Mouse (Mus musculus) left cerebral cortex, adult 9 months (tissue): ENCODE results near the gene Omt2a.
"Not testable (repeated sequence)": the region's sequence is repeated elsewhere in the genome, so short reads cannot be mapped to it uniquely, and the experiment has no call there.

Experiments
- DNase-seq, 2 experiments: peaks; one replicate each; pipeline ENCODE4 v3.0.0; 2022; ENCODE audit warnings: low spot score in 2 of 2

The Omt2a gene

GRCm38 (mm10) chr9:78298232-78298631 lies 16.4 kb downstream of the Omt2a start:
- DNase-seq, result no peak

DNA sequence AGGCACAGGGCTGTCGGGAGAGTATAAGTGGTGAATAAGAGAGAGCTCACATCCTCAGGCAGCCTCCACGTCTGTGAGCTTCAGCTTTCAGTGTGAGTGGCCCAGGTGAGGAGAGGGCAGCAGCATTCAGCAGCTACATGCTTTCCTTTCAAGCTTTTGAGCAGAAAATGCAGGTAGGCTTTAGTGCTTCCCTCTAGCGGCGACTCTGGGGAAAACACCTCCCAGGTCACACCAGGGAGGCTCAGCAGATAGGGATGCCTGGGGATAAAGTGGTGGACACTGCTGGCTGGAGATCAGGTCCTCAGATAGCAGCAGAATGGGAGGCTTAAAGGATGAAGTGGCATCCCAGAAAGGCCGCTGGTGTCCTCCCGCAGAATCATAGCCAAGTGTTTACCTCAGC lies 18.5 kb downstream of the Omt2a start:
- DNase-seq, result peak in 1 of 2 experiments; percentile 7

- not testable (repeated sequence) for DNase-seq
Observed at GRCm38 (mm10) chr9:78294781-78295180, 19.8 kb downstream of the Omt2a start.

GRCm38 (mm10) chr9:78293683-78294082 lies 20.9 kb downstream of the Omt2a start:
- DNase-seq, result not testable (repeated sequence)

GRCm38 (mm10) chr9:78292462-78292861 lies 22.1 kb downstream of the Omt2a start:
- DNase-seq, result not testable (repeated sequence)

- DNase-seq, result not testable (repeated sequence)
Observed at GRCm38 (mm10) chr9:78289723-78290122, 24.9 kb downstream of the Omt2a start, which contains the start of gene Gm10639. Gene Gm10639, plus strand, starts transcription at chr9:78289923.

DNA sequence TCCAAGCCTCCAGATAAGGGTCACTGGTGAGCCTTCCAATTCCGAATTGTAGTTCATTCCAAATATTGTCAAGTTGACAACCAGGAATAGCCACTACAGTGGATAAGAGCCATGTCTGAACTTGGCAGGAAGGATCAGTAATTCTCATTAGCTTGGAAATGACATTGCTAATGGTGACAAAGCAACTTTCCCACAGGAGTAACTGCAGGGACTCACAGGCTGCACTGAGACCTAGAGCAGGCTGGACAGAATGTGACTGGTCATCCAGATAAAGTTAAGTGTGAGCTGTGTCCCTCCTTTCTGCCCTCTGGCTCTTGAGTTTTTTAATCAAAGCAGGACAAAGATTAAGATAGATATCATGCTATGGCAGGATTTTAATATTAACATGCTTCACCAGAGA lies 25.5 kb downstream of the Omt2a start:
- DNase-seq, result not testable (repeated sequence)

DNA sequence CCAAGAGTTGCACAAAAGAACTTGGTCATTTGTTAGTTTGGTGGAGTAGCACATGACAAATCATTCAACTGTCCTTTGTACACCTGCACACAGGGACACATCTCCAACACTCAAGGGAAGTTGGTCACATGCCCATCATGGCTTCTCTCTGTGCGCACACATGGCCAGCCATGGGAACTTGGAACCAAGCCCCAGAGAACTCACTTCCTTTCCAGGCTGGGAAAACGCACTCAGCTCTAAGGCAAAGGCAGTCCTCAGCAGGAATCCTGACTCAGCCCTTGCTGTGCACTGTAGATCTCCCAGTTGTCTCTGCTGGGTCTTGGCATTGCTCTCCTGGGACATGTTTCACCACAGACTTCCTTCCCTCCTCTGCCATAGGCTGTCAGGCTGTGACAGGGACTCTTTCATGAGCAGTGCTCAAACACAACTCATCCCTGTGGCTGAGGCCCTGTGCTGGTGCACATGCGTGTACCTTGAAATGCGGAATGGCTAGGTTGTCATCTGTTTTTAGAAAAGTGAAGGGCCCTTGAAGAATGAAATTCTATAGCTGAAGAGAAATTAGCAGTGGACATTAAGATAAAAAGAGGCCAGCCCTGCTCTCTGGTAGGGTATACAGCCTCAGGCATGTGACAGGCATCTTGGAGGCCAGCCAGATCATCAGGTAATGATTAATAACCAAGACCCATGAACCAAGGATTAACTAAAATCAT lies 32.4 kb downstream of the Omt2a start:
- DNase-seq, result not testable (repeated sequence)

- DNase-seq, result not testable (repeated sequence)
Observed at GRCm38 (mm10) chr9:78270945-78271344, 43.7 kb downstream of the Omt2a start.
